Mouse (Mus musculus): ENCODE data around the gene Abcf2.

Gene Abcf2

GRCm38 (mm10) chr5:24527780-24528179 lies 49.5 kb downstream of the Abcf2 start:
- DNase-seq (ENCODE audit: low read depth, low spot score): no peak

DNA sequence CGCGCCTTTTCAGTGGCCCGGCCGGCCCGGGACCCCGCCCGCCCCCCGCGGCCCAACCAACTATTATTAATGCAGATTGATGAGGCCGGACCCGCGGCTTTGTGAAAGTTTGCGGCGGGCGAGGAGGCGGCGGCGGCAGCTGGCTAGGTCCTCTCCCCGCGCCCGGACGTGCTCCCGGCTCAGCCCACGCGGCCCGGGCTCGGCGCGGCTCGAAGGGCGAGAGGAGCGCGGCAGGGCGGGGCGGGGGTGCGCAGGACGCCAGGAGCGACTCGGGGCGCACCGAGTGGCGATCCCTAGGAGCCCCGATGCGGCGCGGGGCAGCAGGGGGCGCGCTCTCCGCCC lies 50.4 kb downstream of the Abcf2 start, which contains the start of gene Gbx1:
TSS of gene Gbx1 (minus strand) at position 314 of the 342 bp plus-strand sequence.
- DNase-seq (ENCODE audit: low read depth, low spot score): no peak

DNA sequence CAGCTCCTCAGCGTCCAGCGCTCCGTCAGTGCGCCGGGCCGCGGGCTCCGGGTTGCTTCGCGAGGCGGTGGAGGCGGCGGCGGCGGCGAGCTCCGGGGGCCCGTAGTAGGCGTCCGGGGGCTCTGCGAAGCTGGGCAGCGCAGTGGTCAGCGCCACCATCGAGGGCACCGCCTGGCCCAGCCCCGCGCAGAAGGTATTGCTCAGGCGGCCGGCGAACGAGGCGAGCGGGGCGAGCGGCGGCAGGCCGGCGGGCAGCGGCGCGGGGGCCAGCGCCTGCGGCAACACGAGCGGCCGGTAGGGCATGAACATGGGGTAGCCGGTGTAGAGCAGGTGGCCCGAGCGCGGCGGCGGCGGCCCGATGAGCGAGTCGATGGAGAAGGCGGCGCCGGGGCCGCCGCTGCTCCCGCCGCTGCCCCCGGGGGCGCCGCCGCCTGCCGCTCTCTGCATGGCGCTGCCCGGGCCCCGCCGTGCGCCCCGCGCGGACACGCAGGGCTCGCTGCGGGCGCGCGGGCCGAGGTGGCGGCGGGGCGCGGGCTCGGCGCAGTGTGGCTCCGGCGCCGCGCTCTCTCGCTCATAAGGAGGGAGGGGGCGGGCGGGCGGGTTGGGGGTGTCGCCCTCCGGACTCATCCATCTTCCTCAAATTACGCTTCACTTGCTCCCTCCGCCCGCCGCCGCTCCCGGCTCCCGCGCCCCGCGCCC lies 50.9 kb downstream of the Abcf2 start:
- no peak for DNase-seq (ENCODE audit: low read depth, low spot score)

DNA sequence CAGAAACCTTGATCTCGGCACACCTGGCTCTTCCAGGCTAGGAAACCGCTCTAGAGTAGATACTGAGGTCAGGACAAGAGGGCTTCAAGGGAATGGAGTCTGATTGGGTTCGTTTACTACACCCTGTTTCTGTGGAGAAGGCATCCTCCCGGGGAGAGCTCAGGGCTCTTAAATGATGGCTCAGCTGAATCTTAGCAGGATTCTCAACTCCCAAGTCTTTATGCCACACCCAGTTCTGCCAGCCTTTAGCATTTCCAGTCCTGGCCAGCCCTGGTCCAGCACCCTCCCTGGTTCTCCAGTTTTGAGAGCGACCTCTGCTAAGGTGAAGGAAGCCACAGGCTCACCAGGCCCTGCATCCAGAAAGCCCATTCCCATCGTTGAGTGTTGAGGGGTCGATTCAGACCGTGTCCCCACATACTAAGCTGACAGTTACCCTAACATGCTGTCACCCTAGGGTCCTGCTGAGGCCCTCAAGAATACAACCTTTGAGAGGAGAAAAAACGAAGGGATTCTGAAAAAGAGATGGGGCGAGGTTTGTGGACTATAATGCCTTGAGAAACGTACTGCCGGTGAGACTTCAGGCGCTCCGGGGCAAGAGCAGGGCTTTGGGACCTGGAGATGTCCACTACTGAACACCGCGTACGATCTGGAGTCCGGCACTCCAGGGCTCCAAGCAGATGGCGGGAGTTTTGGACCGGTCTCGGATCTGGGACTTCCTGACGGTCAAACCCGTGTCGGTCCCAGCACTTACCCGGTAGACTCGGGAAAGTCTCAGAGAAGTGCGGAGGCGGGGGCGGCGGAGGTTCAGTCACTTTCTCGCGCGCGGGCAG lies 51.7 kb downstream of the Abcf2 start:
- no peak for DNase-seq (ENCODE audit: low read depth, low spot score)

DNA sequence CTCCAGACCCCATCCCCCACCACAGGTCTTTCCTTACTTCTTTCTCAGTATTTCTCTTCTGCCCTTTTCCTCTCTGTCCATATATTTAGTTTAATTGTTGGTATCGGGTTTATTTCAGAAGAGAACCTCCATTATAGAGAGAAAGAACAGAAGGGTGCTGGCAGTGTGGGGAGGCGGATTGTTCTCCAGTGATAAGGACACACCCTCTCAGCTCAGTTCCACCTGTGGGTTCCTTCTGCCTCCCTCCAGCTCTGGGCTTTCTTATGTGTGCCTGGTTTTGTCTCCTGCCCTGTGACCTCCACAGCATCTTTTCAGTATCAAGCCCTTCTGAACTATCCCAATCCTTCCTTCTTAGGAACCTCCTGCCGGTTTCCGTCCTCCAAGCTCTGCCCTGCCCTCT lies 52.7 kb downstream of the Abcf2 start:
- DNase-seq (ENCODE audit: low read depth, low spot score): no peak

- DNase-seq (ENCODE audit: low read depth, low spot score): no peak
Measured at GRCm38 (mm10) chr5:24523806-24524205, 53.5 kb downstream of the Abcf2 start.

- DNase-seq (ENCODE audit: low read depth, low spot score): no peak
Measured at GRCm38 (mm10) chr5:24521366-24521765, 55.9 kb downstream of the Abcf2 start.

Data from retina, postnatal 7 days (tissue).